Mouse (Mus musculus) ES-E14 (cell line): ENCODE measurements around the gene Helz2. TPM values are rescaled to one million over a fixed set of nuclear protein-coding genes. Genes with fewer than 3 reads are reported as not detected.

Source experiments
- DNase-seq: peaks from one replicate; pipeline ENCODE4 v3.0.0-alpha.2; 2013; ENCODE audit warnings: low read depth, low spot score
- H3K27ac ChIP-seq: 2 replicates; pipeline ENCODE4 v1.5.1; 2012; ENCODE audit warnings: low read depth, mild to moderate bottlenecking, low read length, moderate library complexity, mixed read lengths; ENCODE audit not compliant: poor library complexity, insufficient read depth, severe bottlenecking
- H3K36me3 ChIP-seq: 2 replicates; pipeline ENCODE4 v1.6.1; 2012; ENCODE audit warnings: mild to moderate bottlenecking, low read length, moderate library complexity, mixed read lengths; ENCODE audit not compliant: control insufficient read depth, poor library complexity, insufficient read depth, severe bottlenecking
- H3K4me1 ChIP-seq, 2 experiments: fragments of 150-350 bp in 1 of 2; sonication (generic) in 1 of 2; 2 replicates each; pipeline ENCODE4 v1.6.1; 2012; ENCODE audit warnings: low read length in 2 of 2, mild to moderate bottlenecking in 1 of 2, mixed read lengths in 1 of 2; ENCODE audit not compliant: control insufficient read depth in 2 of 2, insufficient read depth in 2 of 2, poor library complexity in 1 of 2
- H3K4me3 ChIP-seq, 2 experiments: fragments of 150-350 bp in 1 of 2; sonication (generic) in 1 of 2; 2 replicates each; pipeline ENCODE4 v1.5.1; 2012; ENCODE audit warnings: low read length in 2 of 2, low read depth in 1 of 2, mild to moderate bottlenecking in 1 of 2, mixed read lengths in 1 of 2; ENCODE audit not compliant: insufficient read depth in 1 of 2, poor library complexity in 1 of 2, severe bottlenecking in 1 of 2
- H3K9ac ChIP-seq: 2 replicates; pipeline ENCODE4 v1.6.1; 2012; ENCODE audit warnings: low read depth, mild to moderate bottlenecking, low read length, mixed read lengths; ENCODE audit not compliant: poor library complexity, insufficient read depth, severe bottlenecking
- H3K9me3 ChIP-seq: fragments of 150-350 bp; sonication (generic); 2 replicates; pipeline ENCODE4 v1.6.1; 2012; ENCODE audit warnings: low read depth, mild to moderate bottlenecking, low read length; ENCODE audit not compliant: control insufficient read depth, insufficient read depth
- CHD2 ChIP-seq: IDR thresholded peaks from 2 replicates; pipeline ENCODE4 v1.6.1; 2014; ENCODE audit warnings: mild to moderate bottlenecking, low read depth, low read length, inconsistent platforms
- HCFC1 ChIP-seq: IDR thresholded peaks from 2 replicates; pipeline ENCODE4 v1.6.1; 2012; ENCODE audit warnings: low read length, inconsistent platforms, borderline replicate concordance; ENCODE audit not compliant: insufficient read depth
- MAFK ChIP-seq: IDR thresholded peaks from 2 replicates; pipeline ENCODE4 v1.6.1; 2014; ENCODE audit warnings: mild to moderate bottlenecking, low read depth, low read length, inconsistent platforms; ENCODE audit not compliant: insufficient read depth
- ZC3H11A ChIP-seq: IDR thresholded peaks from 2 replicates; pipeline ENCODE4 v1.6.1; 2012; ENCODE audit warnings: low read depth, mild to moderate bottlenecking, inconsistent platforms, low read length, borderline replicate concordance
- ZNF384 ChIP-seq: IDR thresholded peaks from 2 replicates; pipeline ENCODE4 v1.6.1; 2012; ENCODE audit warnings: low read depth, low read length, inconsistent platforms
- in situ Hi-C, 2 experiments: fragments of 600-800 bp; cut with MboI; formaldehyde crosslinking; loops; one replicate each; pipeline ENCODE4 v1.15.1; 2025; ENCODE audit warnings: low sequenced_read_pairs in 2 of 2, inconsistent platforms in 1 of 2; ENCODE audit not compliant: unreplicated experiment in 2 of 2
- total RNA-seq: library from RNA; depleted of rRNA; stranded (reverse); fragments of 300-350 nt; gene quantifications from 2 replicates; pipeline ENCODE4 v1.2.3, GENCODE M21; 2012

Helz2 gene
- total RNA-seq, 1 experiment = 2.2 TPM

DNA sequence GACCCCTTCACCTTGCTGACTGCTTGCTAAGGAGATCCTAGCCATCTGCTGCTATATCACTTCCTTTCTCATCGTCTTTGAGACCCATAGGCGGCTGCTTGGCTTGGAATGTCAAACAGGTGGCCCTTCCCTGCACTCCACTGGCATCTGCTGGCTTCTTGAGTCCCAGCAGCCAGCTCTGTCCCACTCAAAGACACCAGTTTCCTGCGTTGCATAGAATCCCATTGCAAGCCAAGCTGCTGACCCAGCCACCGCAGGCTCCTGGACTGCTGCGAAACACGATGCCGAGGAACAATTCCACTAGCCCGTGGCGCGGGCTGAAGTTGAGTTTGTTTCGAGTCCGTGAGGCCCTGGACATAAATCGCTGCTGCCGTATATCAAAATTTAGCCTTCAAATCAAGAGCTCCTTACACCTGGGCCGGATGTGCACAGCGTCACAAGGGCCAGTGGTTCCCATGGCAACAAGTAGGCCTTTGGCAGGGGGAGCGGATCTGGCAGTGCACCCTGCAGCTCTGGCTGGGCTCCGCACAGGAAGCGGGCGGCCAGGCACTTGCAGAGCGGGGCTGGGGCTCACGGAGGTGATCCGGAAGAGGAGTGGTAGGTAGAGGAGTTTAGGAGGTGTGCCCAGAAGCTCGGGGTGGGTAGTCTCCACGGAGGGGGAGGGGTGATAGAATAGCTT, 22.1 kb downstream of the Helz2 start, which contains the start of gene Fndc11:
Gene Fndc11 (plus strand): TSS at position 476 of the 679 bp plus-strand sequence.
- no peak within 1 kb of the TSS for H3K27ac ChIP-seq
- TF ChIP-seq CHD2 = no peak
- no peak for TF ChIP-seq ZC3H11A
- no peak for TF ChIP-seq MAFK
- peaks cover 0 to 16% of the 10 kb centered on the region in 2 experiments; a peak in 2 of 4 replicates for H3K4me1 ChIP-seq
- 0 out of 2 replicates have a peak within 1 kb of the TSS, but pooled peaks have one; percentile 0 for H3K9ac ChIP-seq
- in situ Hi-C loops = no loop called here
- H3K36me3 ChIP-seq = no peaks in the 10 kb centered on the region
- DNase-seq = peak; percentile 64
- peak within 1 kb of the TSS; percentile 21 to 37; a peak in 3 of 4 replicates for H3K4me3 ChIP-seq
- no peaks in the 10 kb centered on the region for H3K9me3 ChIP-seq

DNA sequence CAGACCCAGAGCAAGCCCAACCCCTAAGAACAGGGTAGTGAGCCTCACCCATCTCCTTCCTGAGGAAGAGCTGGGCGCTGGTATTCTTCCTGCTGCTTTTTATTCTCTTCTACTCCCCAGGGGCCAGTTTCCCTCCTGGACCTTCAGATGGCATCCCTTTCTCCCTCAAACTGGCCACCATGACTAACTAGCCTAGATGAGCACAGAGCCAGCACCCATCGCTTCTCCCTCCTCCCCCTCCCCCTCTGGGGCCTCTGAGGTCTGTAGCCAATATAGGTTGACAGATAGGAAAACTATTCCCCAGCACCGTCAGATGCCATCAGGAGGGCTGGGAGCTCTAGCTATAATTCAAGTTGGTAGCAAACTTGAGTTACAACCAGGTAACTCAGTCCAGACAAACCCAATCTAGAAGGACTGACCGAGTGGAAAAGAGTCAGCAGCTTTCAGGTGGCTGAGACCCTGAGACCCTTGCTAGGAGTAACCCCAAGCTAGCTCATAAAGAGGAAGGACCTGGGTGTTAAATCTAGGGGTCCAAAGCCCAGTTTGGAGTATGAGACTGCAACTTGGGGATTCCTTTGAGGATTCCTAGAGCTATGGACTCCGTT, 22.8 kb downstream of the Helz2 start:
- no peaks in the 10 kb centered on the region for H3K9me3 ChIP-seq
- in situ Hi-C loops = no loop called here
- no peak overlapping the region for H3K9ac ChIP-seq
- no peak overlapping the region for H3K4me3 ChIP-seq
- TF ChIP-seq MAFK = no peak
- H3K27ac ChIP-seq = no peak overlapping the region
- DNase-seq = no peak
- peaks cover 0 to 16% of the 10 kb centered on the region in 2 experiments; a peak in 2 of 4 replicates for H3K4me1 ChIP-seq
- no peaks in the 10 kb centered on the region for H3K36me3 ChIP-seq

DNA sequence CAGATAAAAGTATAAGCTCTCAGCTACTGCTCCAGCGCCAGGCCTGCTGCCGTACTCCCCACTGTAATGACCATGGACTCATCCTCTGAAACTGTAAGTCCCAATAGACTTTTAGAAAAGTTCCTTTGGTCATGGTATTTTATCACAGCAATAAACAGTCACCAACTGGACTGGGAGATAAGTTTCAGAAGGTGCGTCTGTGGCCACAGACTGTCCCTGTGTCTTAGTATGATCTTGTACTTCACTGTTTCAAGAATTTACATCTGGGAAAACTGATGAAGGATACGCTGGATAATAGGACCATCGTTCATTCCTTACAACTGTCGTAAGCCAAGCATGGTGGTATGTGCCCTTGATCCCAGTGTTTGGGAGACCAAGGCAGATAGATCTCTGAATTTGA, 25.8 kb downstream of the Helz2 start:
- in situ Hi-C loops = no loop called here
- DNase-seq = no peak
- no peak overlapping the region for H3K27ac ChIP-seq
- no peak overlapping the region for H3K9ac ChIP-seq
- H3K4me1 ChIP-seq = peaks cover 0 to 20% of the 10 kb centered on the region in 2 experiments; a peak in 2 of 4 replicates
- H3K9me3 ChIP-seq = no peaks in the 10 kb centered on the region
- no peak for TF ChIP-seq HCFC1
- TF ChIP-seq ZC3H11A = no peak
- no peak for TF ChIP-seq ZNF384
- TF ChIP-seq MAFK = no peak
- TF ChIP-seq CHD2 = no peak
- no peaks in the 10 kb centered on the region for H3K36me3 ChIP-seq
- no peak overlapping the region for H3K4me3 ChIP-seq

- peak; percentile 50 for DNase-seq
- Histone ChIP-seq H3K9me3 (no peaks in the 10 kb centered on the region), H3K9ac (peak within 1 kb of the TSS; percentile 17; the same call in 1 of the 2 replicates), H3K4me3 (peak within 1 kb of the TSS; percentile 33 to 44), H3K36me3 (no peaks in the 10 kb centered on the region), H3K27ac (no peak within 1 kb of the TSS), H3K4me1 (peaks cover 0 to 6% of the 10 kb centered on the region in 2 experiments; a peak in 1 of 4 replicates)
- in situ Hi-C loops = no loop called here
- TF ChIP-seq ZNF384 (no peak), MAFK (no peak), HCFC1 (no peak), ZC3H11A (no peak), CHD2 (no peak)
These were observed 28.8 kb downstream of the Helz2 start, which contains the start of gene Srms for GRCm38 (mm10) chr2:181213021-181213445. Gene Srms, minus strand, starts transcription at chr2:181213185.
